Mouse (Mus musculus) E14TG2a.4 (cell line): Measurements from ENCODE around the gene Gm49510.
A peak's percentile ranks its signal among the peaks of the same experiment; 100 is the strongest.

ENCODE experiments used
- H3K27me3 ChIP-seq: 2 replicates; pipeline ENCODE4 v1.6.1; 2014; ENCODE audit warnings: low read length, control low read depth; ENCODE audit not compliant: insufficient read depth
- H3K36me3 ChIP-seq: 2 replicates; pipeline ENCODE4 v1.6.1; 2014; ENCODE audit warnings: low read length, control low read depth; ENCODE audit not compliant: insufficient read depth
- H3K4me1 ChIP-seq: replicated peaks from 2 replicates; pipeline ENCODE4 v1.6.1; 2014; ENCODE audit warnings: low read depth, low read length, control low read depth
- H3K4me3 ChIP-seq: replicated peaks from 2 replicates; pipeline ENCODE4 v1.5.1; 2014; ENCODE audit warnings: mild to moderate bottlenecking, low read length
- H3K9me3 ChIP-seq: 2 replicates; pipeline ENCODE4 v1.6.1; 2014; ENCODE audit warnings: low read length, control low read depth
- CTCF ChIP-seq: conservative IDR thresholded peaks from 2 replicates; pipeline ENCODE4 v1.5.1; 2014; ENCODE audit warnings: low read length
- NANOG ChIP-seq: IDR thresholded peaks from 2 replicates; pipeline ENCODE4 v1.6.1; 2014; ENCODE audit warnings: borderline replicate concordance, low read length, mixed read lengths
- POU5F1 ChIP-seq: IDR thresholded peaks from 2 replicates; pipeline ENCODE4 v1.6.1; 2014; ENCODE audit warnings: low read length, borderline replicate concordance

Gene Gm49510

DNA sequence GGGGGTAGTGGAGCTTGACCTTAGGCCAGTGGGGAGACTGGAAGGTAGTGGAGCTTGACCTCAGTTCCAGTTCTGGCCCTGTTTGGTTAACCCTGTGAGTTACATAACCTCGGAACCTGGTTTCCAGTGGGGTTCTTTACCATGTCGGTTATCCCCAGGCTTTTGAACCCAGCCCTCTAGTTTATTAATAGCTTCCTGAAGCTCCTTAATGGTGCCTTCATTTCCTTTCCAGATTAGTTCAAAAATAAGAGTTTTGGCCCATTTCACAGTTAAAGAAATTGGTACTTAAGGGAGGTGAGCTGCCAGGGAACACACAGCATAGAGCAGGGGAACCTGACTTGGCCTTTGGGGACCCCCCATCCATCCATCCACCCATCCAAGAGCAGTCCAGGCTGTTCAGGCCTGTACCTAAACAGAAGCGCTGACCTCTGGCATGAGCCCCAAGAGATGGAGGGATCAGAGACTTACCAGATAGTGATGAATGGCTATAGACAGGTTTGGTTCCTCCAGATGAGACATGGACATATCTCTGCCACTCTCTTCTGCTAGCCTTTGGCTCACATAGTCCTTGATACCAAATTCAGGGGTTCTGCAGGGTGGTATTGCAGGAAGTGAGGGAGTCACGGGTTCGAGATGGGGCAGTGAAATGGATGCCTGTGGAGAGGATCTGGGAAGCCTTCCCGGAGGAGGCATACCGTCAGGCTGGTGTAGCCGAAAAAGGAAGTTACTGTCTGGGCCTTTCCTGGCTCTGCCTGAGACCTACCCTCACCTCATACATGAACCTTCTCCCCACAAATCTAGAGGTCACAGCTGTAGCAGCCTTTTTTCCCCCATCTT is 15.6 kb downstream of the Gm49510 start:
- Histone ChIP-seq H3K9me3 (no peaks in the 10 kb centered on the region), H3K27me3 (peaks cover 16% of the 10 kb centered on the region), H3K4me1 (peaks cover 54% of the 10 kb centered on the region), H3K4me3 (peak overlapping the region; percentile 87), H3K36me3 (peaks cover 74% of the 10 kb centered on the region)
- TF ChIP-seq CTCF (no peak), POU5F1 (no peak), NANOG (no peak)

DNA sequence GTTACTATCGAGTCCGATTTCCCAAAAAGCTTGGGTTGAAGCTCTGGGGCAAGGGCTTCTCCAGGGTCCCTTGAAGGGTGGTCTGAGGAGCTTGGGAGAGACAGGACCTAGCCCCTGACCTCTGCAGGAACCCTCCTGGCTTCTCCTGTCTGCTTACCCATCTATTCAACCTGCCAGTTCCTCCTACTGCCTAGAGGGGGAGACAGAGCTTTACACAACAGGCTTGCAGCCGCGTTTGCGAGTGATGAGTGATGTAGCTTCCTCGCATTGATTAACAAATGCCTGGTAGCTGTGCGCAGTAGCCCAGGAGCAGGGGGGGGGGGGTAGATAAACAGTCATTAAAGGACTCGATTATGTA is 16.2 kb downstream of the Gm49510 start:
- Histone ChIP-seq H3K4me1 (peaks cover 54% of the 10 kb centered on the region), H3K27me3 (peaks cover 15% of the 10 kb centered on the region), H3K4me3 (peak overlapping the region; percentile 87), H3K36me3 (peaks cover 68% of the 10 kb centered on the region), H3K9me3 (no peaks in the 10 kb centered on the region)
- no peak for TF ChIP-seq POU5F1
- peak; percentile 91 for TF ChIP-seq CTCF
- TF ChIP-seq NANOG, result no peak

DNA sequence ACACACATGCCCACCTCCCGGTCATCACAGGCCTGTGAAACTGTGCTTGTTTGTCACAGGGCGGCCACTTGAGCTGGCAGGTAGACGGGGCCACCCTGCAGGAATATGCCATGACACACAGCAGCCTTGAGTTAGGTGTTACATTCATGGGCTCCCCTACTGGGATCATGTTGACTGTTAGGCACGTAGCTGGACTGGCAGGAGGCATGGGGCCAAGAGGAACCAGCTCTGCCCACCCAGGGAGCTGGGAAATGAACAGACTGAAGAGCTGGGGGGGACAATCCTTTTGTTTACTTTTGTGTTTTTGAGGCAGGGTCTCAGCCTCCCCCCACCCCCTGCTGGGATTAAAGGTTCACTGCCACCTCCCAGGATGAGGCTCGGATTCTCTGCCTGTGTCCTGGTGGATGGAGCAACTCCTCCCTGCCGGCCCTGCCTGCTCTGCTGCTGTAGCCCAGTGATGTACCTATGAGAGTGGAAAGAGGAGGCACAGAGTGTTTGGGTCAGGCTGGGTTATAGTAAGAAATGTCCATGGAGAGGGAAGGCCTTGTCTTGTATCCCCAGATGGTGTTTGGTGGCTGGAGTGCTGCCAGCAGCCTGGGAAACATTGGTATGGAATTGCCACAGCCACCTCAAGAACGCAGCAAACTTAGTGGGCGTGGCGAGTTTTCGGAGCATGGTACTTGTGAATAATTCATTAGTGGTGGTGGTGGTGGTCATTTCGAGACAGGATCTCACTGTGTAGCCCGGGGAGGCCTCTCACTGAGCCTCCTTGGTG is 16.8 kb downstream of the Gm49510 start:
- H3K4me1 ChIP-seq, result peaks cover 54% of the 10 kb centered on the region
- peaks cover 15% of the 10 kb centered on the region for H3K27me3 ChIP-seq

DNA sequence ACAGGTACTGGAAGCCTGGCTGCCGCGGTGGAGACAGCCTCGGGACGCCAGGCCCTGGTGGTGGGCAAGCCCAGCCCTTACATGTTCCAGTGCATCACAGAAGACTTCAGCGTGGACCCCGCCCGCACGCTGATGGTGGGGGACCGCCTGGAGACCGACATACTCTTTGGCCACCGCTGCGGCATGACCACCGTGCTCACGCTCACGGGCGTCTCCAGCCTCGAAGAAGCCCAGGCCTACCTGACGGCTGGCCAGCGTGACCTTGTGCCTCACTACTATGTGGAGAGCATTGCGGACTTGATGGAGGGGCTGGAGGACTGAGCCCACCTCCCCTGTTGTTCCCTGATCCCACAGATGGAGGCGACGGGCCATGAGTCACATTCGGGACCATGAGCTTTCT is 18.7 kb downstream of the Gm49510 start:
- Histone ChIP-seq H3K4me1 (peaks cover 58% of the 10 kb centered on the region), H3K36me3 (peaks cover 50% of the 10 kb centered on the region), H3K4me3 (peak overlapping the region; percentile 32; the same call in 1 of the 2 replicates), H3K9me3 (no peaks in the 10 kb centered on the region), H3K27me3 (peaks cover 21% of the 10 kb centered on the region)
- TF ChIP-seq POU5F1 (no peak), CTCF (no peak), NANOG (no peak)

More for the DNA sequence above, 16.8 kb downstream of the Gm49510 start:
- Histone ChIP-seq H3K9me3 (no peaks in the 10 kb centered on the region), H3K4me3 (0 out of 2 replicates have a peak overlapping the region, but pooled peaks have one; percentile 21), H3K36me3 (peaks cover 62% of the 10 kb centered on the region)
- no peak for TF ChIP-seq CTCF
- TF ChIP-seq NANOG, result no peak
- no peak for TF ChIP-seq POU5F1

DNA sequence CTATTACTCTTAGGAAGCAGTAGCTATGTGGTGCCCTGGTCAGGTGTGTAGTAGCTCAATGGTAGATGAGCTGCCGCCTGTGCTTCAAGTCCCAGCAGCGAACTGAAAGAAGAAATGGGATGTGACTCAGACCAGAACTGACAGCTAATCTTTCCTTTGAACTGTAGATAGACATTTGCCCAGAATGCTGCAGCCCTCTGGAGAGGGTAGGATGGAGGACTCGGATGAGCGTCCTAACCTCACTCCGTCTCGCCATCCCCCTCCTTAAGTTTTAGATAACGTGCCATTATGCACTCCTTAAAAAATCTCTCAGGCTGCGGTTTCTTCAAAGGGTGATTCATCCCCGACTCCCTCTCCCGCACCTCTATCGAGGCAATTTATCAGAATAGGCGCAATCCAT is 20.4 kb downstream of the Gm49510 start:
- Histone ChIP-seq H3K4me1 (peaks cover 64% of the 10 kb centered on the region), H3K27me3 (peaks cover 14% of the 10 kb centered on the region), H3K9me3 (no peaks in the 10 kb centered on the region), H3K4me3 (no peak overlapping the region), H3K36me3 (peaks cover 48% of the 10 kb centered on the region)
- TF ChIP-seq POU5F1, result no peak
- TF ChIP-seq NANOG, result no peak
- TF ChIP-seq CTCF, result no peak

DNA sequence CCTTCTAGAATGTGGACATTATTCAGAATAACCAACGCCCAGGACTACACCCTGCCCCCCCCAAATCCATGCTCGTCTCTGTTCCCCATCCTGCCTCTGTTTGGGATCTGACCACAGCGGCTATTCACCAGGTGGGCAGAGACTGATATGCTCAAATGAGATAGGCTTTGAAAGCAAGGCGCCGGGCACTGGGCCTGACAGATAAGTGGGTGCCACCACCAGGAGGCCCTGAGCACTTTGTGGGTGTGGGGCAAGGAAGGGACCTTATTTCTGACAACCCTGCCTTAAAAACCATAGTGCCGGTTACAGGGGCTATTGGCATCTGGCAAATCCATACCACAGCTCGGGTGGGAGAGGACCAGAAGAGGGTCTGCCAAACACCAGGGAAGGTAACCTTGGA is 23.2 kb downstream of the Gm49510 start:
- Histone ChIP-seq H3K4me3 (no peak overlapping the region), H3K36me3 (peaks cover 20% of the 10 kb centered on the region), H3K4me1 (peaks cover 65% of the 10 kb centered on the region), H3K9me3 (no peaks in the 10 kb centered on the region), H3K27me3 (peaks cover 21% of the 10 kb centered on the region)
- no peak for TF ChIP-seq CTCF
- no peak for TF ChIP-seq NANOG
- no peak for TF ChIP-seq POU5F1

DNA sequence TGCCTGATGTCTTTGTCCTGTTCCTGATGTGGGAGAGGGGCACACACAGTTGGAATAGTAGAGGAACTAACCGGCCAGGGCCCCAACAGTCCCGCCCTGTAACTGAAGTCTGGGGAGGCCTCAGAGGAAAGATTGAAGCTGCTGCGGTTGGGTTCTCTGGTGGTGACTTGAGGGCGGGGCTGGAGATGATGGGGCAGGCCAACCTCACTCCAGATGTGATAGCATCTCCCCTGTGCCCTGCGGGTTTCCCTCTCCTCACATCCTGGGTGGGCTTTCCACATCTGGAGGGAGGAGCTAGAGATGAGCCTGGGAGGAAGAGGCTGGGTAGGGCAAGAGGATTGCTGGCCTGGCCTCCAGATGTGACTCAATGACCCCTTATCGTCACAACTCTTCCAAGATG is 24.1 kb downstream of the Gm49510 start:
- Histone ChIP-seq H3K4me1 (peaks cover 64% of the 10 kb centered on the region), H3K9me3 (no peaks in the 10 kb centered on the region), H3K4me3 (no peak overlapping the region), H3K36me3 (peaks cover 13% of the 10 kb centered on the region), H3K27me3 (peaks cover 23% of the 10 kb centered on the region)
- TF ChIP-seq NANOG (no peak), CTCF (no peak), POU5F1 (no peak)

DNA sequence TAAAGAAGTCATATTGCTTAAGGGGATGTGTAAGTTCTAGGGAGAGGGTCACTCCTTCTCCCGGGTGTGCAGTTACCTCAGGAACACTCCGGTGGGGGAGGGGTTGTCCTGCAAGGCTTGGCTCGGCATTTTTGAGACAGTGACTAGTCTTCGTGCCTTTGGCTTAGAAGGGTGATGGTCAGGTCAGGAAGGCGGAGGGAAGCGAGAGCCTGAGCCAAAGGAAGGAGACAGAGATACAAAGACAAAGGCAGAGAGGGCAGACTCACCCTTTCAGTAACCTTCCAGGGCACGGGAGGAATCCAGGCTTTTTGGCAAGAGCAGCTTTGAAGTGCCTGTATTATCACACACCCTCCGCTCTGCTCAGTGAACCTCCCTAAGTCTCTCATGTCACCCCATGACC is 25.7 kb downstream of the Gm49510 start:
- peaks cover 29% of the 10 kb centered on the region for H3K27me3 ChIP-seq
- H3K9me3 ChIP-seq, result no peaks in the 10 kb centered on the region
- peaks cover 8% of the 10 kb centered on the region for H3K36me3 ChIP-seq
- TF ChIP-seq NANOG, result no peak
- TF ChIP-seq POU5F1, result no peak
- no peak for TF ChIP-seq CTCF
- H3K4me3 ChIP-seq, result no peak overlapping the region
- peaks cover 69% of the 10 kb centered on the region for H3K4me1 ChIP-seq
